Mouse (Mus musculus) left cerebral cortex, adult 9 months (tissue): ENCODE measurements around the gene Thrb.
A peak's percentile ranks its signal among the peaks of the same experiment; 100 is the strongest.

Source experiments
- DNase-seq, 2 experiments: peaks; one replicate each; pipeline ENCODE4 v3.0.0; 2022; ENCODE audit warnings: low spot score in 2 of 2

The Thrb gene

GRCm38 (mm10) chr14:17954038-17954437, 294.0 kb downstream of the Thrb start:
- no peak for DNase-seq

GRCm38 (mm10) chr14:17959901-17960300, 299.8 kb downstream of the Thrb start:
- DNase-seq = no peak

- DNase-seq = peak in 1 of 2 experiments; percentile 49
Measured at GRCm38 (mm10) chr14:17967117-17967726, 307.2 kb downstream of the Thrb start.

GRCm38 (mm10) chr14:17972132-17972531, 312.1 kb downstream of the Thrb start:
- DNase-seq = no peak

GRCm38 (mm10) chr14:17972665-17973064, 312.6 kb downstream of the Thrb start:
- no peak for DNase-seq

GRCm38 (mm10) chr14:17975786-17976185, 315.7 kb downstream of the Thrb start:
- no peak for DNase-seq

- DNase-seq = no peak
Measured at GRCm38 (mm10) chr14:17978259-17978658, 318.2 kb downstream of the Thrb start.

GRCm38 (mm10) chr14:17981258-17981657, 321.2 kb downstream of the Thrb start:
- DNase-seq = no peak

GRCm38 (mm10) chr14:17982017-17982416, 322.0 kb downstream of the Thrb start:
- DNase-seq = no peak

GRCm38 (mm10) chr14:17983390-17983789, 323.3 kb downstream of the Thrb start:
- no peak for DNase-seq

GRCm38 (mm10) chr14:17983839-17984238, 323.8 kb downstream of the Thrb start:
- DNase-seq = no peak

GRCm38 (mm10) chr14:17988580-17988979, 328.5 kb downstream of the Thrb start:
- no peak for DNase-seq

- DNase-seq = no peak
Measured at GRCm38 (mm10) chr14:17989182-17989581, 329.1 kb downstream of the Thrb start.

- no peak for DNase-seq
Measured at GRCm38 (mm10) chr14:17990186-17990585, 330.1 kb downstream of the Thrb start.

- no peak for DNase-seq
Measured at GRCm38 (mm10) chr14:18001886-18002285, 341.8 kb downstream of the Thrb start.

GRCm38 (mm10) chr14:18003686-18004085, 343.6 kb downstream of the Thrb start:
- DNase-seq = no peak

- DNase-seq = no peak
Measured at GRCm38 (mm10) chr14:18008524-18008923, 348.5 kb downstream of the Thrb start.

GRCm38 (mm10) chr14:18016604-18017003, 356.5 kb downstream of the Thrb start:
- DNase-seq = no peak

GRCm38 (mm10) chr14:18020128-18020527, 360.1 kb downstream of the Thrb start:
- no peak for DNase-seq

GRCm38 (mm10) chr14:18020636-18021035, 360.6 kb downstream of the Thrb start:
- DNase-seq = no peak

- no peak for DNase-seq
Measured at GRCm38 (mm10) chr14:18021726-18022125, 361.7 kb downstream of the Thrb start.

- no peak for DNase-seq
Measured at GRCm38 (mm10) chr14:18022351-18022750, 362.3 kb downstream of the Thrb start.

GRCm38 (mm10) chr14:18027867-18028266, 367.8 kb downstream of the Thrb start:
- DNase-seq = no peak
